Mouse (Mus musculus): ENCODE data around the gene Erg28.

The Erg28 gene

DNA sequence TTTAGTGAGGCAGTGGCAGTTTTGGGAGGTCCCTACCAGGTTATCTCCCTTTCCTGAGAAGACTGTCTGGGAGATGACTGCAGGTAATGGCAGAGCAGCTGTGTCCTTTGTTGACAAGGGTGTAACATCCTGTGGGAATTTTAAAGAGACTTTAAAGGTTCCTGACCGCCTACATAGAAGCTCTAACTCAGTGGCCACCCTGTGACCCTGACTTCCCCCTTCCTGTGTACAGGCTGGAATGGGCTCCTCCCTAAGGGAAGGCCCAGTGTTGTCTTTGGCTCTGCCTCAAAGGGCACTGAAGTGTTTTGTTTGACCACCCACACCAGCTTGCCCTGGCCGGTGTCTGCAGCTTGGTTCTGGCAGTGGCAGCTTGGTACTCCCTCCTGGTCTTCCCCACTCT lies 10.8 kb downstream of the Erg28 start:
- no peak for DNase-seq (ENCODE audit: low spot score in 2 of 2)

DNA sequence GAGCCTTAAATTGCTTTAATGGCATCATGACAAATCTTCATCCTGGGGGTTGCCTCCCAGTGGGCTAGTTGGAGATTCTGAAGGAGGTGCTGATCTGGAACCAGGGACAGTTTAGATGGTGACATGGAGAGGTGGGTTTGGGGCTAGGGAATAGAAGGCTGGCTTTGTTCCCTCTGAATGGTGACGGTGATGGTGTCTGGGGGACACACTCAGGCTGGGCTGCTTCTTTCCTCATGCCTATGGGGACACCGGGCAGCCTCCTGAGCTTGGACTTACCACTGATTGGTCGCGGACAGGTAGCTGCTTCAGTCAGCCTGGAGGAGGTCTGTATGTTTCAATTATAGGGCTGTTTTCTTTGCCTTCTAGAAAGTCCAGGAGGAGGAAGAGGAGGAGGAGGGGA lies 12.7 kb downstream of the Erg28 start:
- no peak for DNase-seq (ENCODE audit: low spot score in 2 of 2)

DNA sequence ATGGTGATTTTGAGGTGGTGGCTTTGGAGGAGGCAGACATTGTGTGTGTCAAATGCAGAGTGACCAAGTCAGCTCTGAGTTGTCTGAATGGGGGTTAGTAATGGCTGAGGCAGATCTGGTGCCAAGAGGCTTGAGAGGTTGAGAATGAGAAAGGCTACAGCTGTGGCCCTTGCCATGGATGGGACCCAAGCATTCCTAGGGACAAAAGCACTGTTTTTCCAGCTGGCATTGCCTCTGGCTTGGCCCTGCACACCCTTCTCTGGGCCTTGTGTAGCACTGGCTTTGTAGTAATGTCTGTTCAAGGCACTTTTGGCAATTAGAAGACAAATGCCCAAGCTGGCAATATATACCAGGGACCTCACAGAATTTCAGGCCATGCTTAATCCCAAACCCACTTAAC lies 13.4 kb downstream of the Erg28 start:
- no peak for DNase-seq (ENCODE audit: low spot score in 2 of 2)

DNA sequence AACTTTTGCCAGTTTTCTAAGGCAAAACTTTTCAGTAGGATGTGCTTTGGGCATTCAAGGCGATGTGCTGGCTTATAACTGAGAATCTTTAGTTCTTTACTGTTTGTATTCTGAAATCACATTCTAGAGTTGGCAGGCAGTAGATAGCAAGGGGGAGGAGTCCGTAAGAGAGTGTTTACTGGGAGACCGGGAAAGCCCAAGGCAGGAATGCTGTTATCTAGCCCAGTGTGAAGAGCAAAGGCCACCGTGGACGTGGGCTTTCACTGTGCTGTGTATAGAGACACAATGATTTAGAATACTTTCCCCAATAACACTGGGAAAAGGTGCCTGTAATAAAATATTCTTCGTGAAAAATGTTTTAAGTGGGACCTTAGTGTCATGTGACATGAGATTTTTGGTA lies 14.6 kb downstream of the Erg28 start:
- DNase-seq (ENCODE audit: low spot score in 2 of 2): no peak

DNA sequence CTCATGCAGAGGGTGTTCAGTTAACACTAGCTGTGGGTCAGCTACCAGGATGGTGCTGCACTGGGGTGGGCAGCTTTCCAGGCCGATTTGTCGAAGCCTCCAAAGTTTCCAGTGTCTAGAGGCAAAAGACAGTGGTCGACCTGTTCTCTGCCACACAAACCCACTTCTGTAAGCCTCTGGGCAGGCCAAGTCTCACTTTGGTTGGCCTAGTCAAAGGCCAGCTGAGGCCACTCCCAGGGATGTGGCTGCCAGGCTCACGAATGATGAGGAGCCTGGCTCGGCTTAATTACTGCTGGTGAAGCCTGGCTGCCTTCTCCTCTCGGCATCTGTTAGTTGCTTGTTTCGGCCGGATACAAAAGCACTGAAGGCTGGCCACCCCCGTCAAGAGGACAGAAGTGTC lies 24.3 kb downstream of the Erg28 start:
- DNase-seq (ENCODE audit: low spot score in 2 of 2): no peak

DNA sequence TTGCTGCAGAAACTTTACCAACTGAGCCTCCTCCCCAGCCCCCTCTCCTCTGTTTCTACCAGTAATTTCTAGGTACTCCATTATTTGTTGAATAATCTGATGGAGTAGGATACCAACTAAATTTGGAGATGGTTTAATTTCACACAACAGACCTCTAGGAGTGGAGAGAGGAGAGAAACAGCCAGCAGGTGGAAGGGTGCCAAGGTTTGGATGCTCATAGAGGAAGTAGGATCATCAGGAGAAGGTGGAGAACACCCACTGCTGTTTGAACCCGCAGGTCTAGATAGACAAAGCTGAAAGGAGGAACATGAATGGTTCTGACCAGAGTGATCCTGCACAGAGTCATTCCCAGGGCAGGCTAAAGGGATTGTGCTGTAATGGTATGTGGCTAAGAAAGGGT lies 28.8 kb downstream of the Erg28 start:
- no peak for DNase-seq (ENCODE audit: low spot score in 2 of 2)

DNA sequence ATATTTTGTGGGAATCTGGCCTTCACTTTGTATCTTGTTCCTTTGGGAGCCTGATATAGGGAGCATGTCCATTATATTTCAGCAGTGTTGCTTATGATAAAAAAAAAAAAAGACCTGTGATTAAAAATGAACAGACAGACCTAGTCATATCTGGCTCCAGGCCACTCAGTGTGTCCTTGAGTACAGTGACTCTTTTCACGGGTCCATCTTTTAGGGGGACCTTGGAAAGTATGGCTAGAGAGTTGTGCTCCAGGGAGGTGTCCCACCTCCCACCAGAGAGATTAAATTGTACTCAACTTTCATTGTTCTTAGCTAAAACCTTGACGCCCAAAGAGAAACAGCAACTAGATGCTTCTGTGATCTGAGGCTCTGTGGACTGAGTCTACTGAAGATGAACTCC lies 30.3 kb downstream of the Erg28 start:
- no peak for DNase-seq (ENCODE audit: low spot score in 2 of 2)

DNA sequence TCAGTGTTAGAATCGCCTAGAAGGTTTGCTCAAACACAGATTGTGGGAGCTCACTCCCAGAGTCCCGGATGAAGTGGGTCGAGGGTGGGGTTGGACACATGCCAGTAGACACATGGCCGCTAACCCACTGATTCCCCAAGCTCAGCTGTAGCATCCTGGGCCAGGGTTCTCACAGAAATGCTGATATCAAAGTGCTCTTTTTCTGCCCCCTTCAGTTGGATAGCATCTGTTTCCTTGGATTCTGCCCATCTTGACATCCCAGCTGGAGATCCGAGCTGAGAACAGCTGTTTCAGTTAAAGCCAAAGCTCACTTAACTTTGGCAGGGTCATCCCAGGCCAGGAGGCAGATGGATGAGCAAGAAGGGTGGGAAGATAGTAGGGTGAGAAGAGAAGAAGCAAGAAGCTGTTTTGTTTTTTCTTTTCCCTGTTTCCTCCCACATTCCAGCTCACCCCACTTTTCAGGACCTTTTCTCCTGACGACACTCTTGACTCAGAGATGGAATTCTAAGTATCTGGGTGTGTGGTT lies 31.5 kb downstream of the Erg28 start:
- DNase-seq (ENCODE audit: low spot score in 2 of 2): peak; percentile 7 to 17

DNA sequence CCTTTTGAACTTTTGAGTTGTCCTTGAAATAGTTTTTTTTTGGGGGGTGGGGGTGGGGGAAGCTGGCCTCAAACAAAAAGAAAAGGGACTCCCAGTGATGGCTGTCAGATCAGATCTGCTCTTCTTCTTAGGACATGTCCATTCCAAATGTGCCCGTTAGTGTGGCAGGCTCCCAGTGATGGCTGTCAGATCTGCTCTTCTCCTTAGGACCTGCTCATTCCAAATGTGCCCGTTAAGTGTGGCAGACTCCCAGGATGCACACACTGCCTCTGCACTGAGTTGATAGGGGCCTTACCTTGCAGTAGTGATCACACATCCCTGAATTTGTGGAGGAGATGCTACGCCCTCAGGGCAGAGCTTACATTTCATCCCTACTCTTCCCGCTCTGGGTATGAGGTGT lies 32.2 kb downstream of the Erg28 start:
- DNase-seq (ENCODE audit: low spot score in 2 of 2): no peak

DNA sequence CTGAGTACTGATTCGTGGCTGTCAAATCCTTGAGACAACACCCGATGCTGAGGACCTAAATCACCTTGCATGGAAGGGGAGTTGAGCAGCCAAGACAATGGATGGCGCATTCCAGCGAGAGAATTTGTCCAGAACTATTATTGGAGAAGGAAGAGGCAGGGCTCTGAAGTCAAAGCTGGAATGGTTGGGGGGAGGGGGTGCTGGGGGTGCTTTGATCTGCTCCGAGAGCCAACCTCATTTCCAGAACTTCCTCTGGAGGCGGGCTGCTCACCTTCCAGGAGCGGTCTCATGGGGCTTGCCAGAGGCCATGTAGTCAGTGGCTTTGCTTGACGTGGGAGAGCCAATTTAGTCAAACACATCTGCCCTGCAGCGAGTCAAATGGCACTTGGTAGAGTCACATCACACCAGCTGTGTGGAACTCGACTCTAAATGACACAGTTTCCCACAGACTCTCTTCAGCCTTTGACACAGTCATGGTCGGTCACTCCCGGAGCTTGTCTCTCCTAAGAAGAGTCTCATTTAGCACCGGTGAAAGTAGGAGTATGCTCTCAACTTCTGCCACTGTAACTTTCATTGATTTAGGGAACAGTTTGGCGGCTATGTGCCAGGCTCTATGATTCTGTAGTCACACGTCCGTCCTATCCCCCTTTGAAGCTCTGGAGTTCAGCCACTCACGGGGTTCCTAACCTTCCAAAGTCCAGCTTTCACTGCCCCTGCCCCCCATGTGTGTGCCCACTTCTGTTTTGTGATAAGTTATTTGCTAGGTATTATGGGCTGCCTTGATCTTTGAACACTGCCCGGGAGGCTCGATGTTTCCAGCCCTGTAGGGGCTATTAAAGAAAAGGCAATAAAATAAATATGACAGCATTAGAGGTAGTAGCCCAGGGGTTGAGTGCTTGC lies 39.2 kb downstream of the Erg28 start:
- no peak for DNase-seq (ENCODE audit: low spot score in 2 of 2)

DNA sequence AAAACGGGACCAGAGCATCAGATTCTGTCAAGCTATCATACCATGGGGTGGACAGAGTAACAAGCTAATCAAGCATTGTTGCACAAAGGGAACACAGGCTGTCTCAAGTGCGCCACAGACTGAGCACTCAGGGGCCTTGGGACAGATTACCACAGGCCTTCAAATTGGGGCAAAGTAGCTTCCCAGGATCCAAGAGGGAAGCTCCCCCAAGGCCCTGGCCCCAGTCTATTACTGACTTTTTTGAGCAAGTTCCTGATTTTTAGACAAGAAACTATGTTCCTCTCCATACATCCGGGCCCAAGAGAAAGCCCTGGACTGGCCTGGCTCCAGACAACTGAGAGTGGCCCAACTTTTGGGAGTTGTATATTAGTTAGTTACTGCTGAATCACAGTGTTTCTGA lies 42.7 kb downstream of the Erg28 start:
- DNase-seq (ENCODE audit: low spot score in 2 of 2): no peak

DNA sequence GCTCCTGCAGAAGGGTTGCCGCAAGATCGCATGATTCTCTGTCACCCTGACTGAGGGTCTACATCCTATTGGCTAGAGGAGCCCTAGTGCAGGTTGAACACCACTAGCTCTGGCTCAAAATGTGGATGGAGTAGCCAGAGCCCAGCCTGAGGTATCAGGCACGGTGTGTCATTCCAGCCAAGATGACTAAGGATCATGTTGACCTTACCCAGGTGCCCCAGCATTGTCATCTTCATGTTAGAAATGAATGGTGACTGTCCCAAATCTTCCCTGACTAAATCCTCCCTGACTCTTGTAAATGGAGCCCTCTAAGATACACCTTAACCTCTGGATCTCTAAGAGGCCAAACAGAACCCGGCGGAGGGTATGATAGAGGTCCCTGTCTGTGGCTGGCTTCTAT lies 44.6 kb downstream of the Erg28 start:
- no peak for DNase-seq (ENCODE audit: low spot score in 2 of 2)

DNA sequence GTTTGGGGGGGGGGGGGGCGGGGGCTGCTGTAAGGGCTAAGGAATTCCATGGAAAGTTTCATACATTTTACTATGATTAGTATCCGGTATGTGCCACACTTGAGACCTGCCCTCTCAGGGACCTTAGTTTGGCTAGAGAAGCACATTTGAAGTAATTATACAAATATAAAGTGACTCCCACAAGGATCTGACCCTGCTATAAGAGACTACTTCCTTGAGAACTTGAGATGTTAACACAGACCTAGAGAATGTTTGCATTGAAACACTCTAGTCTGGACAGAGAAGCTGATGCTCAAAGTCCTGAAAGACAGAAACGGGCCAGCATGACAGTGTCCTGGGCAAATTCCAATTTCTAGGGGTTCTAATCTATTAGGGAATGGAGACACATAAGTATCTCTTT lies 45.4 kb downstream of the Erg28 start:
- DNase-seq (ENCODE audit: low spot score in 2 of 2): no peak

DNA sequence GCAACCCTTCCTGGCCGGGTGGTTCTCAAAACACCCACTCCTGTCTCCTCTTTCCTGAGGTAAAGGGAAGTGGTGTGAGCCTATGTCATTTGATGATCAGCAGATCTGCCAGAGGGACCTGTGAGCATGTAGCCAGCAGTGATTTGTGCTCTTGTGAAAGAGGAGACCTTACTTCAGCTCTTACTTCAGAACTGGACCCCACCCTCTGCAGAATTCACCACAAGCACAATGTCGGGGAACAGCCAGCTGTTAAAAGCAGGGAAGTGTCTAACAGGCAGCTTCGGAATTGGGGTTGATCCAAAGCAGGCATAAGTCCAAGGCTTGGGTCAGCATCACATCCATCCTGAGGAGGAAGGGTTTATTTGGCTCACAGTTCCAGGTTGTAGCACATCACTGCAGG lies 53.0 kb downstream of the Erg28 start:
- DNase-seq (ENCODE audit: low spot score in 2 of 2): no peak

DNA sequence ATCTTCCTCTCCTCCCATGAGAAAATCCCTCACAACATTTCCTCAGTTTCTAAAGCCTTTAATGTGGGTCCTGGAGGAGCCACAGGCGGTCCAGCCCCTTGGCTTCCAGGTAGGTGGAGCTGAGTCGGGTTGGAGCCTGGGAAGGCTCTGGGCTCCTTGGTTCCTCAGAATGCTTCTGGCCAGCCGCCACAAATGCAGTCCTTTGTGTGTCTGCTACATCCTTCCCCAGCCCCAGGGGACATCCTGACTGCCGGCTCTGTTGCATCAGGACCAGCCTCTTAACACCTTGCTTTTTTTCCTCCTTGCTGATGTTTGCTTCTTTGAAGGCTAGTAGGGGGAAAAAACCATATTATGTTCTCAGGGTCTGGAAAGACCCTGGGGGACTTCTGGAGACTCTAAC lies 56.6 kb downstream of the Erg28 start:
- no peak for DNase-seq (ENCODE audit: low spot score in 2 of 2)

DNA sequence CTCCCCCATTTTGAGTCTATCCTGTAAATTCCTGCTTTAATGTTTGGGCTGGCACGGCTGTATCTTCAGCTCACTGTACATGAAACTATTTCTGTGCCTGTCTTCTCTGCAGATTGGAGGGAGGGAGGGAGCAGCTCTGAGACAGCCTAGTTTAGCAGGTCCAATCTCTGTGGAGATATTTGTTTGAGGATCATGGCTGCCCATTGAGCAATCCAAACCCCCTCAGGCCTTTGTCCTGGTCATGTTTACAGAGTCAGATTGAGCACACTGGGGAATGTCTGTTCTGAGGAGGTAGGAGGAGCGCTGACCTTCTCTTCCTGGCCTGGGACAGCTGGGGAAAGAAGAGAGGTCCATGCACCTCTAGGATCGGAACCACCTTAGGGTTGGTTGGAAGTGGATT lies 58.1 kb downstream of the Erg28 start:
- DNase-seq (ENCODE audit: low spot score in 2 of 2): no peak
